Mouse (Mus musculus) spleen, adult 2 months (tissue): Measurements from ENCODE around the gene Polr1e. TPM values are rescaled to one million over a fixed set of nuclear protein-coding genes. Genes with fewer than 3 reads are reported as not detected.

Experiments used
- DNase-seq, 2 experiments: peaks; one replicate each; pipeline versions ENCODE4 v3.0.0 to v3.0.0-alpha.2; 2012 to 2021; ENCODE audit warnings: low spot score in 2 of 2, low read depth in 1 of 2
- H3K27ac ChIP-seq: fragments of 200-500 bp; 2 replicates; pipeline ENCODE4 v1.5.1; 2012; ENCODE audit warnings: low read length, inconsistent platforms; ENCODE audit not compliant: insufficient read depth
- H3K27me3 ChIP-seq: fragments of 200-500 bp; 2 replicates; pipeline ENCODE4 v1.6.1; 2012; ENCODE audit warnings: mild to moderate bottlenecking, moderate library complexity, low read length, inconsistent platforms; ENCODE audit not compliant: control insufficient read depth, insufficient read depth
- H3K36me3 ChIP-seq: fragments of 200-500 bp; 2 replicates; pipeline ENCODE4 v1.6.1; 2012; ENCODE audit warnings: mild to moderate bottlenecking, low read length, inconsistent platforms; ENCODE audit not compliant: control insufficient read depth, insufficient read depth
- H3K4me1 ChIP-seq: fragments of 200-500 bp; 2 replicates; pipeline ENCODE4 v1.6.1; 2011; ENCODE audit warnings: inconsistent platforms; ENCODE audit not compliant: control insufficient read depth, insufficient read depth, insufficient read length
- H3K4me3 ChIP-seq: fragments of 200-500 bp; 2 replicates; pipeline ENCODE4 v1.5.1; 2011; ENCODE audit warnings: mild to moderate bottlenecking, inconsistent platforms; ENCODE audit not compliant: insufficient read depth, insufficient read length; ENCODE audit errors: extremely low read depth
- CTCF ChIP-seq: fragments of 200-500 bp; IDR thresholded peaks from 2 replicates; pipeline ENCODE4 v1.5.1; 2011; ENCODE audit warnings: mild to moderate bottlenecking, inconsistent platforms; ENCODE audit not compliant: insufficient read depth, insufficient read length, insufficient replicate concordance; ENCODE audit errors: extremely low read depth
- POLR2A ChIP-seq: fragments of 200-500 bp; IDR thresholded peaks from 2 replicates; pipeline ENCODE4 v1.6.1; 2011; ENCODE audit warnings: low read depth, low read length, inconsistent platforms
- WGBS: fragments of 180-500 bp; shearing (Covaris S2); methylation state at CpG from one replicate; pipeline ENCODE4 v1.1.7; 2018; 5-methylcytosine and 5-hydroxymethylcytosine counted together
- polyA plus RNA-seq: library from polyadenylated mRNA; depleted of rRNA; stranded (reverse); fragments of >200 nt; gene quantifications from 2 replicates; pipeline ENCODE4 v1.2.3, GENCODE M21; 2012

Polr1e gene
- polyA plus RNA-seq, 1 experiment, result 7.2 TPM

DNA sequence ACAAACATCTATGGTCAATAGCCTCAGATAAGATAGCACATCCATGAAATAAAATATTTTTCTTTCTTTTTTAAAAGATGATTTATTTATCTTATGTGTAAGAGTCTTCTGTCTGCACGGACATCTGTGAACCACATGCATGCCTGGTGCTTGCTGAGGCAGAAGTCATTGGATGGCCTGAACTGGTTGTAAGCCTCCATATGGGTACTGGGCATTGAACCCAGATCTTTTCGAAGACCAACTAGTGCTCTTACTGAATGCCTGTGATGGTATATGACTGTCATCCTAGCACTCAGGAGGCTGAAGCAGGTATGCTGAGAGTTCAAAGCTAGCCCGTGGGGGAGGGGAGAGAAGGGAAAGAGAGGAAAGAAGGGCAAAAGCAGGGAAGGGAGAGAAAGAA is 20.3 kb upstream of the Polr1e start:
- Histone ChIP-seq H3K4me1 (peaks cover 2% of the 10 kb centered on the region), H3K4me3 (no peak overlapping the region), H3K27ac (no peak overlapping the region), H3K27me3 (no peaks in the 10 kb centered on the region), H3K36me3 (peaks cover 12% of the 10 kb centered on the region)
- no peak for DNase-seq
- TF ChIP-seq CTCF, result no peak
- TF ChIP-seq POLR2A, result no peak
- 85% methylated on average over 3 of the region's 3 CpGs for WGBS

- WGBS, result 84% methylated on average over 6 of the region's 6 CpGs
- Histone ChIP-seq H3K27me3 (no peaks in the 10 kb centered on the region), H3K36me3 (no peaks in the 10 kb centered on the region; the same call in 1 of the 2 replicates), H3K4me1 (peaks cover 2% of the 10 kb centered on the region), H3K27ac (no peak overlapping the region), H3K4me3 (no peak overlapping the region)
- TF ChIP-seq POLR2A (no peak), CTCF (no peak)
- no peak for DNase-seq
These were observed 18.4 kb upstream of the Polr1e start for GRCm38 (mm10) chr4:45000001-45000400.

GRCm38 (mm10) chr4:45005452-45005851 is 12.9 kb upstream of the Polr1e start:
- 83% methylated on average over 3 of the region's 3 CpGs for WGBS
- DNase-seq, result no peak
- no peaks in the 10 kb centered on the region for H3K36me3 ChIP-seq
- no peak overlapping the region for H3K4me3 ChIP-seq
- no peak overlapping the region for H3K27ac ChIP-seq
- no peaks in the 10 kb centered on the region; the same call in 1 of the 2 replicates for H3K4me1 ChIP-seq
- no peak for TF ChIP-seq POLR2A
- no peak for TF ChIP-seq CTCF
- no peaks in the 10 kb centered on the region for H3K27me3 ChIP-seq

DNA sequence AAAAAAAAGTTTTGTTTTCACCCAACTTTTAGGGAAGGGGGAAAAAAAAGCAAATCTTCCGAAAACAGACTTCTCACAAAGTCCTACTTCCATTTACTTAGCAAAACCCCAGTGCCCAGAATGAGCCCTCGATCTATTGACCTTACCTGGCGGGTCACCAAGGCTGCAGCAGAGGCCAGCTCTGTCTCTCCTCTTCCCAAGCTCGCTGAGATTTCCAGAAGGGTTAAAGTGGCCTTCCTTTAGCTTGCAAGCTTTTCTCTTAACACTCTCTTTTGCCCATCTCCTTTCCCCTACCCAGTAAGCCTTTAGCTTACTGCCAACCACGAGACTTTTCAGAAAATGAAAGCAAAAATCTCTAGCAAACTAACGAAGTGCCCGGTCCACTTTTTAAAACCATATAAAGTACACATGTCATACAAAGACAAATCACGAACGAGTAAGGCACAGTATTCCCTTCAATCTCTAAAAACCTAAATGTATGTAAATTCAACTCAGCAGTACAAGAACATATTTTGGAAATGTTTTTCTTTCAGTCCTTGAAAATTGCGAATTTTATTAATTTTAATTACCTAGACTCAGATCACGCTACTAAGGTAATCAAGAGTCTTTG is 7.5 kb upstream of the Polr1e start:
- no peak for TF ChIP-seq CTCF
- no peak for TF ChIP-seq POLR2A
- no peak for DNase-seq
- 5% methylated on average over 11 of the region's 11 CpGs for WGBS
- no peaks in the 10 kb centered on the region for H3K27me3 ChIP-seq
- peak overlapping the region; percentile 74 for H3K4me3 ChIP-seq
- no peaks in the 10 kb centered on the region; the same call in 1 of the 2 replicates for H3K4me1 ChIP-seq
- H3K36me3 ChIP-seq, result no peaks in the 10 kb centered on the region
- H3K27ac ChIP-seq, result no peak overlapping the region

DNA sequence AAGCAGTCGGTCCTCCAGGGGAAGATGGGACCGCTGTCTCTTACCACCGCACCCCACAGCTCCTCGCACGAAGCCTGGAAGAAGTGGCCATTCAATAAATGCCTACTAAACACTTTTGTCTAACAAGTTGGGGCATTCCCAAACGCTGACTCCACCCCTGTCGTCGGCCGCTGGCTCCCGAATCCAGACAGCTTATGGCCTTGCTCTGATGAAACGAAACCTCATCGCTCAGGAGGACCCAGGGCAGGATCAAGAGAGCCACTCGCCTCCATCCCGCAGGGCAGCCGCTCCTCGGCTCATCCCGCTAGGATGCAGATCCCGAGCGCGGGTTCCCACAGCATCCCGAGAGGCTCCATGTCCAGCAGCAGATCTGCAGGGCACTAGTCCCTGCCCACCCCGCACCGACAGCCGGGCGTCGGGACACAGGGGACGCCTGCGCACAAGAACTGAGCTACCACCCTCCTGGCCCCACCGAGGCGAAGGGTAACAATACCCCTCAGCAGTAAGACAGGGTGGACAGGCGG is 6.7 kb upstream of the Polr1e start:
- WGBS, result under 1% methylated on average over 31 of the region's 31 CpGs
- H3K4me1 ChIP-seq, result no peaks in the 10 kb centered on the region; the same call in 1 of the 2 replicates
- no peak for TF ChIP-seq POLR2A
- TF ChIP-seq CTCF, result no peak
- peak overlapping the region; percentile 74 for H3K4me3 ChIP-seq
- H3K27me3 ChIP-seq, result no peaks in the 10 kb centered on the region
- DNase-seq, result peak in 1 of 2 experiments; percentile 18
- H3K36me3 ChIP-seq, result no peaks in the 10 kb centered on the region
- peak overlapping the region; percentile 87 for H3K27ac ChIP-seq

DNA sequence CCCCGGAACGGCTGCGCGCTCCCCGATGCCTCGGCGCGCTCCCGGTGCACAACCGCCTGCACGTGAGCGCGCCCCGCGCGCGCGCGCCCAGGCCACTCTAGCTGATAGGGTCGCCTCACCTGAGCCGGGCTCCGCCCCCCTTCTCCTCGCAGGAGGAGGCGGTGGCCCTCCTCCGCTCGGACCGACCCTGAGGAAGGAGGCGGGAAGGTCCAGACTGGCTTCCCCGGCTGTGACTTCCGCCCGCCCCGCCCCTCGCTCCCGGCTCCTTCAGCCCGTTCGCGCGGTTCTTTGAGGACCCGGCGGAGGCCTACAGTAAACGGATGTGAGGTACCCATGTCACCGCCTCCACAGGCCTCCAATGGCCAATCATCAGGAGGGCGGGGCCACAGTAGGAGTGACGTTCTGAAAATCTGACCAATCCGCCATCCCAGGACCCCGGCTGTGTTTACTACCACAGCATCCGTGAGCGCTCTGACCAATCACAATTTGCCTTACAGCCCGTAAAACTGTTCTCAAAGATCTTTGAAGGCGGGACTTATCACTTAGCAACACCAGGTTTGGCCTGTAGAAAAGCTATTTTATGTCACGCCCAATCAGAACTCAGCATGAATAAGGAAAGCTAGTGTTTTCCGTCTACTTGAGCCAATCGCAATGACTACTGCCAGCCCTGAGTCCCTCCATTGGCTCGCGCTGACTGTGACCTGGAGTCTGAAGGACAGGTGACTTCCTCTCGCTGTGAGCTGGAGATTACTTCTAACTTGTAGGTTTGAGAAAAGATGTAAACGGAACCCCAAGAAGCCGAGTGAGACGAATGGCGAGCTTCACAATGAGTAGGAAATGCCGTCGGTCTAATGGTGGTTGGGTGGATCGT is 6.0 kb upstream of the Polr1e start, which contains the start of gene Zbtb5:
Zbtb5 (minus strand) TSS at position 308 of the 871 bp plus-strand sequence.
- H3K4me3 ChIP-seq, result peak within 1 kb of the TSS; percentile 74
- no peaks in the 10 kb centered on the region; the same call in 1 of the 2 replicates for H3K4me1 ChIP-seq
- under 1% methylated on average over 62 of the region's 63 CpGs for WGBS
- peak within 1 kb of the TSS; percentile 88 for H3K27ac ChIP-seq
- no peaks in the 10 kb centered on the region for H3K27me3 ChIP-seq
- H3K36me3 ChIP-seq, result no peaks in the 10 kb centered on the region
- DNase-seq, result peak; percentile 99 to 100
- TF ChIP-seq POLR2A (peak; percentile 70; the same call in 1 of the 2 replicates), CTCF (no peak)
